Mouse (Mus musculus): ENCODE data around the gene Atg13. TPM values are rescaled to one million over a fixed set of nuclear protein-coding genes. Genes with fewer than 3 reads are reported as not detected.

Atg13 gene
- total RNA-seq, 4 experiments from 2014 or later: 33.9 to 36.1 (median 35.5) TPM

DNA sequence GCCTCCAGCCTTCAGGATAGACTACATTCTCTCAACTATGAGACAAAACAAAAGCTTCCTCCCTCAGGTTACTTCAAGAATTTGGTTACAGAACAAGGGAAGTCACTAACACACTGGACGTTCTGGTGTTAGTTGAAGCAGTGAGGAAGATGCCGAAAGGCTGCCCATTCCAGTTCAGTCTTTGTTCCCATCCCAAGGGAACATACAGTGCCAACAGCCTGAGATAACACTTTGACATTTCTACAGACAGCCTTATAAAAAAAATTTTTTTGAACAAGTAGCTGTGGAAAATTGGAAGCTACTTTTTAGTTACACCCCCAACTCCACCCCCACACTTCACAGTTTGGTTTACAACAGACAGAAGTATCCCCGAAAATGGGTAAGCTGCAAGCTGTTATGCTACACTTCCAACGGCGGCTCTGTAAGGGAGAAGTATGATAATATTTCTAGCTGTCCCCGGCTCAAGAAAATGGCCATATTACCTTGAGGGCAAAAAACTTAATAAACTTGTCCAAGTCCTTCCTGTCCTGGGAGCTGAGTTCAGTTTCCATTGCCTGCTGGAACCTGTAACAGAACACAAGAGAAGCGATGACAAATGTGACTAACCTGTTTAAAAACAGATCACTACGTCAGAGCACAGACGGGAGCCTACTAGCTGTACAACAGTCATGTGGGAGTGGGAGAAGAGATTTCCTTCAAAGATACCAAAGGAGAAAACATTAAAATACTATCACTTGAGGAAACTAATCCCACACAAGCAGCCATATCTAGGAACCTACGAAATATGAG lies 14.7 kb downstream of the Atg13 start:
- no peak for DNase-seq (ENCODE audit: low spot score in 2 of 2)

DNA sequence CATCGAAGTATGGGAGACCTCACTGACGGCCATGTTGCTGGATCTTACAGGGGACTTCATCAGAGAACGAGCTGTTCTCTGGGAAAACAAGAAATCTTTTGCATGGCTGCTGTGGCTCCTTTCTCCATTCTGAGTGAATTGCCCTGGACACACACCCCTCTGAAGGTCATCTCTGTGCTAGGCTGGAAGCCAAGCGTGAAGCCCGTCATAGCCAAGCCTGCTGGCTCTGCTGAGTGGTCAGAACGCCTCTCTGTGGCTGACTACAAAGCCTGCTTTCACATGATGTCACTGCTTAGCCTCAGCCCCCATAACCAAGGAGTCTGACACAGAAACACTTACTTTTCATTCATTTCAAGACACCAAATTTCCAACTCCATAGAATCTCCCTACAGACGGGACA lies 20.9 kb downstream of the Atg13 start:
- DNase-seq (ENCODE audit: low spot score in 2 of 2): no peak

DNA sequence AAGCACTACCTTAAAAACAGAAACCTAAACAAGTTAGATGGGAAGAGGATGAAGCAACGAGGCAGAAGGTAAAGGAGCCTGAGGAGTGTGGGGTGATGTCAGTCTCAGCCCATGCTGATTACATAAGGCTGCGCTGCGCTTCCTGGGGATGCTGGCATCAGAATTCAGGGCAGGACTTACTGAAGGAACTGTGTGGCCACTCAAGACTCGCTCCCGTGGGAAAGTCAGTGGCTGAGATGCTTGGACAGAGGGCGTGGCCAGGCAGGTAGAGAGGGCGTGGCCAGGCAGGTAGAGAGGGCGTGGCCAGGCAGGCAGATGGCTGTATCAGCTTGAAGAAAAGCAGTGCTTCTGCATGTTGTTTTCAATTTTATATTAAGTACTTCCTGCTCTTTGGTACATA lies 26.5 kb downstream of the Atg13 start:
- no peak for DNase-seq (ENCODE audit: low spot score in 2 of 2)

DNA sequence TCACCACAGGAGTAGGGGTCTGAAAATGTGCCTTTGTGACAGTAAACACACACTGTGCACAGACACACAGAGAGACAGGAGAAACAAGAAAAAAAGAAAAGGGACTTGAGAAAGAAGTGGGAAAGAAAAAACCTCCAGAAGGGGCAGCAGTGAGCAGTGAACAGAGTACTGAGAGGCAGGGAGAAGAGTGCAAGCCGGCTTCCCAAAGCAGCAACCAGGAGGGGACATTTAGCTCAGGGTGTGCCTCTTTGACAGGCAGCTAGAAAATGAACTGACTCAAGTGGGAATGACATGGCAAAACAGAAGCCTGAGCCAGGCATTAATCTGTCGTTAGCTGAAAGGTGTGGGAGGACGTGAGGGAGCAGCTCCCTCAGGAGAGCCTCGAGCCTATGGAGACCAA lies 27.5 kb downstream of the Atg13 start:
- DNase-seq (ENCODE audit: low spot score in 2 of 2): no peak

DNA sequence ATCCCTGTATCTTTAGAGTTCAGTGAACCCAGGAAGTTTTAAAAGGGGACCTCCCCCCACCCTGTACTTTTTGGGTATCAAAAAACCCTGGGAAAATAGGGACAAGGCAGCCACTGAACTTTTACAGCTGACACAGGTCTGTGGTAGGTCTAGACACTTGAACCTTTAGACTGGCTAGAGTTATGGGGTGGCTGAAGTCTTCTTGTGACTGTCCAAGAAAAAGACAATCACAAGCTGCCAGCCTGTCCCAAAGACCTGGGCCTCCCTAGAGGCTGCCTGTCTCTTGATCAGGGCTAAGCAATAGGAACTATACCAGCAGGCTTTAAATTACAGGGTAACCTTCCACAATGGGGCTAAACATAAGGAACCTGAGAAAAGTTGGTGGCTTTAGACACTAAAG lies 33.4 kb downstream of the Atg13 start:
- no peak for DNase-seq (ENCODE audit: low spot score in 2 of 2)

DNA sequence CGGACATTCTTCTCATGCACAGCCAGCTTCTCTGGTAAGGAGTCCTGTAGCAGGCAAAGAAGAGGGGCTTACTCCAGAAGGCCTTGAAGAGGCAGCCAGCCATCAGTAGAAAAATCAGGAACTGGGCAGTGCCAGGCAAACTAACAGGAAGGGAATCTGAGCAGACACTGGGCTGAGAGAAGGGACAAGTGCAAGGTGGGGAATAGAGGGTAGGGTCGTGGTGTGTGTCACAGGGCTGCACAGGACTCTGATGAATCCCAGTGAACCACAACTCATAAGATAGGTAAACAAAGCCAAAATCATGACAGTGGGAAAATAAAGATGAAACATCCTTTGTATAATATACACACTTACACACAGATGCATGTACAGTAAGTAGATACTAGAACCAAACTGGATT lies 34.0 kb downstream of the Atg13 start:
- DNase-seq (ENCODE audit: low spot score in 2 of 2): no peak

DNA sequence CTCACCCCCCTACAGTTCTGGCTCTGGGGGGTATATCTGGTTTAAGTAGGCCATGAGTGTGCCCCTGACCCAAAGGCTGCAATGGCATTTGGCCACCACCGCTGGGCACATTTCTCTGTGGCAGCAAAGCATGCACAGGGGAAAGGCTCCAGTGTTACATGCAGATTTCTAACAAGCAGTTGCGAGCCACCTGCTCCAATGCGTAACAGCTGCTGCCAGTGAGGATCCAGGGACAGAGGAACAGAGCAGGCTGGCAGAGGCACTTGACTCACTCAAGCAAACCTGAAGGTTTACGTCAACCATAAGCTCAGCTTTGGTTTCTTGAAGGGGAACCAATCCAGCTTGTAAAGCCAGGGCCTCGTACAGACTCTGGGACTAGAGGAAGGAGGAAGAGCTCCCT lies 35.5 kb downstream of the Atg13 start:
- DNase-seq (ENCODE audit: low spot score in 2 of 2): no peak

DNA sequence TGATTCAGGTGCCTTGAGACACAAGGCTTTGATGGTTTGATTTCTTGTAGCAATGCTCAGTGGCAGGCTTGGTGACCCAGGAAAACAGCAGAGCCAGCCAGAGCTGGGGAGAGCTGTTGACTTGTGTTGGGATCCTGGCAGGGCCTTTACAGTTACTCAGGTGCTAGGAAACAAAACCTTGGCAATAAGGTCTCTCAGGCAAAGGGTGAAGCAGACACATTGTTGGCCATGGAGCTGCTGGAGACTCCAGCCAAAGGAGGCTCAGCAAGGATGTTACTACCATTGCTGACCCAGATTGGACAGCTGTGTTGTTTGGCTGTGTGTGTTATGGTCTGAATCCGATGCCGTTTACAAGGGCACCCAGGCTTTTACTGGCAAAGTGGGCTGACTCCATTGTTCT lies 36.8 kb downstream of the Atg13 start:
- no peak for DNase-seq (ENCODE audit: low spot score in 2 of 2)

DNA sequence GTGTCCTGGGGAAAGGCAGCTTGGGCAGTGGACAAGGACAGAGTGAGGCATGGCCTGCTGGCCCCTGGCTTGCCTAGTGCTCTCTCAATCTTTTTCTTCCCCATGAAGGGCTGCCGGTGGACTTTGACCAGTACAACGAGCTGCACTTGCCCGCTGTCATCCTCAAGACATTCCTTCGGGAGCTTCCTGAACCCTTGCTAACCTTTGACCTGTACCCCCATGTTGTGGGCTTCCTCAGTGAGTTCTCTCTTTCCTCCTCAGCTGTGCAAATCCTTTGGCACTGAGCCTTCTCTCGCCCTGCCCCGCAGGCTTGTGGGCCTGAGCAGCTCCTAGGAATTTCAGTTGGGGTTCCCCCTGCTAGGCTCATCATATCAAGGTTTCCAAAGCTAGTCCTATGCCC lies 40.3 kb downstream of the Atg13 start:
- DNase-seq (ENCODE audit: low spot score in 2 of 2): no peak

DNA sequence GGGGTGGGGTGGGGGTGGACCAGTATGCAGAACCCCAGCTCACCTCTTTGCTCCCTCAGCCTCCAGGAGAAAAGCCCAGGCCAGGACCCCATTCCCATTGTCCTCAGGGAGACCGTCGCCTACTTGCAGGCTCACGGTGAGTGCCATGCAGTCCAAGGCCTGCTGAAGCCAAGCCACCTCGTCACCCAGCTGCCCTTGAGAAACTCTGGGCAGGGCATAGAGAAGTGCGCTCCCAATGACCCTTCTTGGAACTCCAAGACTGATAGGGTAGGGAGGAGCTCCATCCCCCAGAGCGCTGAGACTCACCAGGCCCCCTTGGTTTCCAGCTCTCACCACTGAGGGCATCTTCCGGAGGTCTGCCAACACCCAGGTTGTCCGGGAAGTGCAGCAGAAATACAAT lies 41.0 kb downstream of the Atg13 start:
- DNase-seq (ENCODE audit: low spot score in 2 of 2): no peak

DNA sequence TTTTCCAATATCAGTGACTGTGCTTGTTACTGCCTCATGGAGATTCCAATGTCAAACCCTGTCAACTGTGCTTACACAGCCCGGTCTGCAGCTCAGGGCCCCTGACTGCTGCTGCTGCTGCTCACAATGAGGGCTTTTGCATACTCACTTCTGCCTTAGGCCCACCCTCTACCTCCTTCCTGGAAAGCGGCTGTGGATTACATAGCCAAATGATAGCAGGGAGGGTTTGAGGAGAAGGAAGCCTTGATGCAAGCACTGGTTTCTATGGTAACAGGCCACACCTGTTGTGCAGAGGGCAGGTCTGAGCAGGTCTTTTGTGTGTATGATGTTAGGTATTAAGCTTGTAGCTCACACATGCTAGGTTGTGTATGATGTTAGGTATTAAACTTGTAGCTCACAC lies 42.6 kb downstream of the Atg13 start:
- DNase-seq (ENCODE audit: low spot score in 2 of 2): no peak

DNA sequence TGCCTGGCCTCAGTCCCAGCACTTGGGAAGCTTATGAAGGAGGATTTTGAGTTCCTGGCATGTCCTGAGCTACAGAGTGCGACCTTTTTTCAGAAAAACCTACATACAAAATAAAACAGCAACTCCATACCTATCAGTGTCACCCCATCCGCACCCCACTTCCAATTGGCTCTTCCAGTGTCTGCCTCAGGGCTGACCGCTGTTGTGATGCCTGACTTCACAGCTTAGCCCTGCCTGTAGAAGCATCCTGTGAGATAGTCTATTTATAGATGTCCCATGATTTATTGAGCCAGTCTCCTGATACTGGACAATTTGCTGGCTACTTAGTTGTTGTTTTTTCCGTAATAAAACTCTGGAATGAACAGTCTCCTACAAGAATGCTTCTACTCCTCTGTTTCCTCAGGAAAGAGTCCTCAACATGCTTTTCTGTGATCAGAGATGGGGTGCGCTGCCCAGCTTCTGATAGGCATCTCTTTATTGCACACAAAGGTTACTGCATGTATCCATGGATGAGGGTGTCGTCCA lies 43.9 kb downstream of the Atg13 start:
- DNase-seq (ENCODE audit: low spot score in 2 of 2): no peak

DNA sequence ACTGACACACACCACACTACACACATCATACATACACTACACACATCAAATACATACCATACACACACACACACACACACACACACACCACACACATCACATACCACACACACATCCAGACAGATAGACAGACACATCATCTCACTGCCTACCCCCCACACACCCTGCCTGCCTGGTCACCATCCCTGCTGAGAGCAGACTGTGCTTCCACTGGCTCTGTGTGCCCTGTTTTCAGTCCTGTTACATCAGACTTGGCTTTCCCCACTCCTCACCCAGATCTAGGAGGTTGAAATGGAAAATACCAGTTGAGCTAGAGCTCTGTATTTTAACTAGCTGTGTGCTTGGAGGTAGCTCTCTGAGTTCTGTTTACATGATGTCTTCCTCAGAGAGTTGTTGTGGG lies 45.6 kb downstream of the Atg13 start:
- no peak for DNase-seq (ENCODE audit: low spot score in 2 of 2)

DNA sequence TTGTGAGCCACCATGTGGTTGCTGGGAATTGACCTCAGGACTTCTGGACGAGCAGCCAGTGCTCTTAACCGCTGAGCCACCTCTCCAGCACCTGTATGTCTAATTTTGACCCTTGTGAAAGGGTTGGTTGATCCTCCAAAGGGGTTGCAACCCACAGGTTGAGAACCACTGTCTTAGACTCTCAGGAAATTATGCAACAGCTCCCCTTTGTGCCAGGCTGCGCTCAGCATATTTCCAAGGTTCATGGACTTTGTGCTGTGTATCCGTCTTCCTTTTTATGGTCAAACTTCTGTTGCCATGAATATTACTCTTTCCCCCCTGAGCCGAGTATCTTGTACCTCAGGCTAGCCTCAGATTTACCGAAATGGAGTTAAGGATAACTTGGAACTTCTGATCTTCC lies 49.4 kb downstream of the Atg13 start:
- DNase-seq (ENCODE audit: low spot score in 2 of 2): no peak

DNA sequence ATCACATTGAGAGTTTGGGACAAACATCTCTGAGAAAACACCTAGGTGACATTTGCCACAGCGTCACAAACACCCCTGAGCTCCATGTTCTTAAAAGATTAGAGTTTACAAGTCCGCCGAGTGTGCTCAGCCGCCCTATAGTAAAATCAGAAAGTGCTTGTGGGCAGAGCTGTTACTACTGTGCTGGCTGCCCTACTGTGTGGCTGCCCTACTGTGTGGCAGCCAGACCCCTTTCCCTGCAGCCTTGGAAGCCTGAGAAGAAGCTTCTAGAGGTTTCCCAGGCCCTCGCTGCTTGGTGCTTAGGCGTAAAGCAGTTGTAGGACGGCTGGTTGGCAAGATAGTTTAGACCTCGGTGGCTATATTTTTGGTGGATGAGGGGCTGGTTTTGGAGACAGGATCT lies 50.7 kb downstream of the Atg13 start:
- no peak for DNase-seq (ENCODE audit: low spot score in 2 of 2)

DNA sequence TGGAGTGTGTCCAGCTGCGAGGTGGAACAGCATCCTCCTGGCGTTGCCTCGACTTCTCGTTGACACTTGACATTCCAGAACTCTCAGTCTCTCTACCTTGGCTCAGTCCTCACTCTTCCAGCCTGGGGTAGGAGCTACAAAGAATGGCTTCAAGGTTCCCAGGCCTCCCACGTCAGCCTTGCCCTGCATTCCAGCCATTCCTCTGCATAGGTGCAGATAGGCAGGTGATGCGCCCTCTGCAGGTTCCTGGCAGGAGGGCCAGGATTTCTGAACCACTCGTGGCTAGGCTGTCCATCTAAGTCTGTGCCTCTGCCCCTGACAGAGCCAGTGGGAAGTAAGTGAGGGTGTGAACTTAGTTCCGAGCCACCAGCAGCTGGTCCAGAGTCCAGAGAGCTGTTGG lies 53.6 kb downstream of the Atg13 start:
- DNase-seq (ENCODE audit: low spot score in 2 of 2): no peak

DNA sequence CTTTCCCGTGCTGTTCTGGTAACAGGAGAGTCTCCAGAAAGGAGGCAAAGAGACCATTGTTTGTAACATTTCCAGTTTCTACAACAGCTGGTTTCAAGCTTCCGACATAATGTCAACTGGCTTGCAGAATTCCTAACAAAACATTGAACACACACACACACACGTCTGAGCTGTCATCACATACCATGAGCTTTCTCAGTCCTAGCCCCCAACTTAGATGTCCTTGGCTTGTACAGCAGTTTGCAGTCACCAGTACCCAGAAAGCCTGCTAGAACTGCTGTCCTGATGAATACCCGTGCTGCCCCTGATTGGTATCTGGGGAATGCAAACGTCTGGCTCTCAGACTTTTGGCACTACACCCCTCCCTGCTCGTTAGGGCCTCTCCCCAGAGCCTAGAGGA lies 54.5 kb downstream of the Atg13 start:
- DNase-seq (ENCODE audit: low spot score in 2 of 2): no peak

DNA sequence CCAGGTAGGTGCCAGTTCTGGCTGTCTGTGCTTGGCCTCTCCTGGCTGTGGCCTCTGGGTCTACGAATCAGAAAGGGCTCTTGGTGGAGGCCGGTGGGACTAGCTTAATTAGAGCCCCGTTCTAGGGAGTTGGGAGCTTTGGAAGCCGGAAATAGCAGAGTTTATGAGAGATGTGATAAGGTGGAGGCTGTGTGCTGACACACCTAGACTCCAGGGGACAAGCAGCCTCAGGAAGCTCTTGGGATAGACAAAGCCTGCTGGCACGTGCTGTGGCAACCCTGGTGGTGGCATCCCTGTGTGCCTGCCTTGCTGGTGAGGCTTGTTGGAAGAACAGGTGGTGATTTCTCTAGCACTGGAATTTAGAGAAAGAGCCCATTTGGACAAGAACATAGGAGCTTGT lies 55.0 kb downstream of the Atg13 start:
- DNase-seq (ENCODE audit: low spot score in 2 of 2): no peak

DNA sequence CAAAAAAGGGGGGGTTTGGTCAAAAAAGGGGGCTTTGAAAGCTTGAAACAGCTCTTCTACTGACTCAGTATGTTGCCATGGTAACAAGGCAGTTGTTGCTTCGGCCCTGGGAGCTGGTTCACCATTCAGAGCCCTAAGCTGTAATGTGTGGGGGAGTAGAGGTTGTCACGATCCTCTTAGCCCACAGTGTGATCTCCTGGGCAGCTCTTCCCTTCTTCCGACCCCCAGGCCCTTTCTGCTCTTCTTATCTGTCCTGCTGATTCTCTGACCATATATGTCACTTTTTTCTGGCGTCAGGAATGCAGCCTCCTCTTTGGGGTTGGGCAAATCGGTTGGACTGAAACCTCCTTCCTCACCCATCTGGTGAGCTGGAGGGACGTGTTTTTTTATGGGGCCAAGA lies 57.5 kb downstream of the Atg13 start:
- no peak for DNase-seq (ENCODE audit: low spot score in 2 of 2)

DNA sequence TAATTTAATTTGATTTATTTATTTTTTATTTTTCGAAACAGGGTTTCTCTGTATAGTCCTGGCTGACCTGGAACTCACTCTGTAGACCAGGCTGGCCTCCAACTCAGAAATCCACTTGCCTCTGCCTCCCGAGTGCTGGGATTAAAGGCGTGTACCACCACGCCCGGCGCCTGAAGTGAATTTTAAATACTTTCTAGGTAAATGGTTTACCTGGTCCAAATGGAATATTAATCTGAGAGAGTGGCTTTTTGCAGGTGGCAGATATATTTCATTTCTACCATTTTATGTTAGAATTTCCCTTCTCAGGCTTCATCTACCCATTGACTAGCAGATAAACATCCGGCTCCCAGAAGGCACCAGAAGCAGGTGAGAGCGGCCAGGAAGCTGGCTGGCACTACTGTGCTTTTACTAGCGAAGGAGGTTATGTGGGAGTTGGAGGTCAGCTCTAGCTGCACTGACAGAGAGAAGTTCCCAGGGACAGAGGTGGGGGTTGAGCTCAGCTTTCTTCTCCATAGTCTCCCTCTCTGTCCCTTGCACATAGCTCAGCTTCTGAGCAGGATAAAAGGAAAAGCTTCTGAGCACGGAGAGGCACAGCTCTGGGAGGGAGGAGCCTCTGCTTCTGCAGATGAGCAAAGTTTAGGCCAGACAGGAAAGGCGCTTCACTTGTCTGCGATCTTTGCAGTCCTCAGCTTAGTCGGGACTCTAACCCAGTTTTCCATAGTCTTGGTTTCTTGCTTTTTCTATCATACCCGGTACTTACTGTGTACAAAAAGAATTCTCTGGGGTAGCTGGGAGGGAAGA lies 58.7 kb downstream of the Atg13 start:
- DNase-seq (ENCODE audit: low spot score in 2 of 2): no peak

DNA sequence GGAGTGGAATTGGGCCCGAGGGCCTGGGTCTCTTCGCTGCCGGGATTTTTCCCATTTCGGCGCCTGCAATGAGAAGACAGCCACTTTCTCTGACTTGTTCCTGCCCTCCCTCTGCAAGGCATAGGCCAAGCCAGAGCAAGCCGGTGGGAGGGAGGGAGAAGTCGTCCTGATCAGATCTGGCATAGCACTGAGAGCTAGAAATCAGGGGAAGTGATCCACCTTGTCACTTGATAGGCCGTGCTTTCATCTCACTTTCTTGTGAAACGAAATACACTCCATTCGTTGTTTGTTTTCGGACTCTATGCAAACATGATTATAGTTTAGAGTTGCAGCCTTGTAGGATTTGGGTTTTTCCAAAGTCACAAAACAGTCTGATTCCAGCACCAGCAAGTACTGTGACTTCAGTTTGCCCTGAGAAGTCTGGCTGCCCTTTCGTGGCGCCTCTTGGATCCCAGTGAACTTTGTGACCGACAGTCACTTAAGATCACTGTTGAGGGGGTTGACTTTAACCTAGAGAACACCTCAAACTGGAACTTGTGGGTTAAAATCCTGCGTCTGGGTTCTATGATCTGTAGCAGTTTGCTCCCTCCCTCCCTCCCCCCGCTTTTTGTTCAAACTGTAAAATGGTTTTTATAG lies 59.9 kb downstream of the Atg13 start:
- DNase-seq (ENCODE audit: low spot score in 2 of 2): no peak
